ENCODE assay signal across 23 mouse cellular contexts in genomic region chr13:107597217-107597616, GRCm38 (mm10).
"Had no signal": no experiment of that assay in that cellular context is flagged by ENCODE, and none has a peak within 500 bp of the region (broad histone marks: within the 10 kb centered on the region; RNA-seq: fewer than 3 reads in every experiment).

No protein-coding gene starts in this region.

- DNase-seq: forebrain, postnatal 0 days; gastrocnemius, postnatal 14 days; gastrocnemius, postnatal 36 days; heart, adult 18-20 months; heart, postnatal 10 days; heart, postnatal 36 days; kidney, adult 18-20 months; kidney, adult 8-10 months; kidney, postnatal 10 days; kidney, postnatal 25 days; kidney, postnatal 4 days; liver had no signal

- H3K36me3 ChIP-seq: heart, embryonic 10.5 days; heart, embryonic 12.5 days; hindbrain, embryonic 13.5 days; intestine, embryonic 15.5 days; limb, embryonic 10.5 days; limb, embryonic 12.5 days had no signal

- H3K27me3 ChIP-seq: heart, embryonic 12.5 days; hindbrain, embryonic 13.5 days; intestine, embryonic 15.5 days; limb, embryonic 12.5 days had no signal

- H3K9ac ChIP-seq: forebrain, postnatal 0 days; heart, embryonic 12.5 days; hindbrain, embryonic 13.5 days; intestine, embryonic 15.5 days; limb, embryonic 12.5 days had no signal

- H3K27ac ChIP-seq: heart, embryonic 10.5 days; hindbrain, embryonic 13.5 days; intestine, embryonic 15.5 days; layer of hippocampus, adult 2 months; left cerebral cortex, adult 2 months; limb, embryonic 12.5 days had no signal

- H3K9me3 ChIP-seq: heart, embryonic 10.5 days; heart, embryonic 12.5 days; hindbrain, embryonic 13.5 days; intestine, embryonic 15.5 days; limb, embryonic 10.5 days; limb, embryonic 12.5 days had no signal

- H3K4me3 ChIP-seq: heart, embryonic 10.5 days; heart, embryonic 12.5 days; hindbrain, embryonic 13.5 days; intestine, embryonic 15.5 days; layer of hippocampus, adult 2 months; left cerebral cortex, adult 2 months; limb, embryonic 10.5 days; limb, embryonic 12.5 days had no signal

- ATAC-seq: forebrain, postnatal 0 days; hindbrain, embryonic 16.5 days; inflammation-experienced regulatory T-cells, adult 6 months; intestine, embryonic 15.5 days; intestine, postnatal 0 days had no signal

- H3K4me2 ChIP-seq: heart, embryonic 12.5 days; hindbrain, embryonic 13.5 days; intestine, embryonic 15.5 days; limb, embryonic 12.5 days had no signal
